Mouse (Mus musculus): Measurements from ENCODE around the gene Dnajc1. TPM values are rescaled to one million over a fixed set of nuclear protein-coding genes. Genes with fewer than 3 reads are reported as not detected.
A peak's percentile ranks its signal among the peaks of the same experiment; 100 is the strongest.

Gene Dnajc1
- polyA plus RNA-seq, 1 experiment from 2014 or later = 34.8 TPM

DNA sequence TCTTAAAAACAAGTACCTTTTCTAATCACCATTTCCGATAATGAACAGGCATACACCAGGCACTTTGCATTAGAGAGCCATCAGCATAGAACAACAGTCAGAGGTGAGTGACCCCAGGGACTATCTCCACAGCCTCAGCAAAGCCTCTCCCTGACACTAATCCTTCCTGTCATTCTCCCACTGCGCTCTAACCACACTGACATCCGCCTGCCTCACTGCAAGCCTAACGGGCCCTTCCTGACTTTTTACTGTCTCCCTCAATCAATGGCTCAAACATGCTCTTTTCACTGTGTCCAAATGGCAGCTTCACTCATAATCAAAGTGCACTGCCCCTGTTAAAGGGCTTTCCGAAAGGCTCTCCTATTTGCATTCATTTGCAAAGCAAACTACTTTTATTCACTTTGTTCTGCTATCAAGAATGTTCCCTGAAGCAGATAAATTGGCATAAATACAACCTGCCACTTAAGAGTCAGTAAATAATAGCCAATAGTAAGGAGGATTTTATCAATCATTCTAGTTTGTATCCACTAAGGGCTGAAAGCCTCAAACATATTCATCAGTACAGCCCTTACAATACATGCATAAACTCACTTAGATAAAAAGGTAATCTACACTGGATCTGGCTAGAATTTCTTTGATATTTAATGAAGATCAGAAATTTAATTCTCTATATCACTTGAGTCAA, 159.6 kb downstream of the Dnajc1 start:
- Histone ChIP-seq H3K27me3 (ENCODE audit: insufficient read depth, low read length) (no peaks in the 10 kb centered on the region), H3K4me3 (ENCODE audit: low read length) (no peak overlapping the region), H3K36me3 (ENCODE audit: insufficient read depth, low read length) (no peaks in the 10 kb centered on the region), H3K4me2 (replicated peaks; ENCODE audit: low read depth, low read length) (no peak overlapping the region), H3K27ac (ENCODE audit: low read length) (no peak overlapping the region), H3K9ac (replicated peaks; ENCODE audit: low read length) (no peak overlapping the region), H3K9me3 (ENCODE audit: low read length) (no peaks in the 10 kb centered on the region), H3K4me1 (ENCODE audit: insufficient read depth, low read length) (peaks cover 7% of the 10 kb centered on the region; the same call in 1 of the 2 replicates)
- WGBS = 29% methylated on average over 5 of the region's 5 CpGs
- no peak for ATAC-seq (ENCODE audit: low FRiP score, low TSS enrichment)

GRCm38 (mm10) chr2:18231143-18231542, 161.5 kb downstream of the Dnajc1 start:
- Histone ChIP-seq H3K4me2 (replicated peaks; ENCODE audit: low read depth, low read length) (no peak overlapping the region), H3K27me3 (ENCODE audit: insufficient read depth, low read length) (no peaks in the 10 kb centered on the region), H3K4me1 (ENCODE audit: insufficient read depth, low read length) (peaks cover 7% of the 10 kb centered on the region; the same call in 1 of the 2 replicates), H3K9ac (replicated peaks; ENCODE audit: low read length) (no peak overlapping the region), H3K36me3 (ENCODE audit: insufficient read depth, low read length) (no peaks in the 10 kb centered on the region), H3K9me3 (ENCODE audit: low read length) (no peaks in the 10 kb centered on the region), H3K4me3 (ENCODE audit: low read length) (no peak overlapping the region), H3K27ac (ENCODE audit: low read length) (no peak overlapping the region)
- WGBS = 44% methylated on average over 4 of the region's 4 CpGs
- ATAC-seq (ENCODE audit: low FRiP score, low TSS enrichment) = peak; percentile 54; the same call in 1 of the 2 replicates

GRCm38 (mm10) chr2:18229279-18229678, 163.4 kb downstream of the Dnajc1 start:
- Histone ChIP-seq H3K9ac (replicated peaks; ENCODE audit: low read length) (no peak overlapping the region), H3K36me3 (ENCODE audit: insufficient read depth, low read length) (no peaks in the 10 kb centered on the region), H3K4me3 (ENCODE audit: low read length) (no peak overlapping the region), H3K27ac (ENCODE audit: low read length) (peak overlapping the region; percentile 28; the same call in 1 of the 2 replicates), H3K9me3 (ENCODE audit: low read length) (no peaks in the 10 kb centered on the region), H3K27me3 (ENCODE audit: insufficient read depth, low read length) (no peaks in the 10 kb centered on the region), H3K4me2 (replicated peaks; ENCODE audit: low read depth, low read length) (no peak overlapping the region), H3K4me1 (ENCODE audit: insufficient read depth, low read length) (peaks cover 7% of the 10 kb centered on the region; the same call in 1 of the 2 replicates)
- 7% methylated on average over 2 of the region's 2 CpGs for WGBS
- ATAC-seq (ENCODE audit: low FRiP score, low TSS enrichment) = 0 out of 2 replicates have a peak, but pooled peaks have one; percentile 35

GRCm38 (mm10) chr2:18228486-18229062, 164.1 kb downstream of the Dnajc1 start:
- H3K27ac ChIP-seq (ENCODE audit: low read length) = no peak overlapping the region
- no peak overlapping the region for H3K4me3 ChIP-seq (ENCODE audit: low read length)
- no peaks in the 10 kb centered on the region for H3K27me3 ChIP-seq (ENCODE audit: insufficient read depth, low read length)
- WGBS = 30% methylated on average over 8 of the region's 8 CpGs
- no peaks in the 10 kb centered on the region for H3K36me3 ChIP-seq (ENCODE audit: insufficient read depth, low read length)
- H3K4me2 ChIP-seq (replicated peaks; ENCODE audit: low read depth, low read length) = no peak overlapping the region
- H3K9ac ChIP-seq (replicated peaks; ENCODE audit: low read length) = no peak overlapping the region
- H3K4me1 ChIP-seq (ENCODE audit: insufficient read depth, low read length) = peaks cover 7% of the 10 kb centered on the region; the same call in 1 of the 2 replicates
- ATAC-seq (ENCODE audit: low FRiP score, low TSS enrichment) = peak; percentile 65; the same call in 1 of the 2 replicates
- H3K9me3 ChIP-seq (ENCODE audit: low read length) = no peaks in the 10 kb centered on the region

DNA sequence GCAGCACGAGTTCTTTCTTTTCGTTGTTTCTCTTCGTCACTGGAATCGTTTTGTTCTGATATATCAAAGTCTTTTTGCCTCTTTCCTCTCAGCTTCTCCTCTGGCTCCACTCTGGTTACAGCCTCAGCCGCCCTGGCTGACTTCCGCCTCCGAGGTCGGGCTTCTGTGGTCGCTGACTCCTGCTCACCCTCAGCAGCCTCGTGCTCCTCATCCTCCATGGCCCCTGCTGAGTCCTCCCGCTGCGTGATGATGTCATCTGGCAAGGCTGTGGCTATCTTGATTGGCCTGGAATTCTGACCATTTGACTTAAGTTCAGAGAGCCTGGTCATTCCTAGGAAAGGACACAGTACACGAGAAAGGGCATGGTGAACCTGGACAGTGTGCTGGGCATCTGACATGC, 173.1 kb downstream of the Dnajc1 start:
- ATAC-seq (ENCODE audit: low FRiP score, low TSS enrichment) = no peak
- Histone ChIP-seq H3K36me3 (ENCODE audit: insufficient read depth, low read length) (peaks cover 39% of the 10 kb centered on the region), H3K4me2 (replicated peaks; ENCODE audit: low read depth, low read length) (no peak overlapping the region), H3K9me3 (ENCODE audit: low read length) (no peaks in the 10 kb centered on the region), H3K27ac (ENCODE audit: low read length) (no peak overlapping the region), H3K27me3 (ENCODE audit: insufficient read depth, low read length) (no peaks in the 10 kb centered on the region), H3K9ac (replicated peaks; ENCODE audit: low read length) (no peak overlapping the region), H3K4me1 (ENCODE audit: insufficient read depth, low read length) (peaks cover 9% of the 10 kb centered on the region; the same call in 1 of the 2 replicates), H3K4me3 (ENCODE audit: low read length) (no peak overlapping the region)
- 63% methylated on average over 13 of the region's 13 CpGs for WGBS

DNA sequence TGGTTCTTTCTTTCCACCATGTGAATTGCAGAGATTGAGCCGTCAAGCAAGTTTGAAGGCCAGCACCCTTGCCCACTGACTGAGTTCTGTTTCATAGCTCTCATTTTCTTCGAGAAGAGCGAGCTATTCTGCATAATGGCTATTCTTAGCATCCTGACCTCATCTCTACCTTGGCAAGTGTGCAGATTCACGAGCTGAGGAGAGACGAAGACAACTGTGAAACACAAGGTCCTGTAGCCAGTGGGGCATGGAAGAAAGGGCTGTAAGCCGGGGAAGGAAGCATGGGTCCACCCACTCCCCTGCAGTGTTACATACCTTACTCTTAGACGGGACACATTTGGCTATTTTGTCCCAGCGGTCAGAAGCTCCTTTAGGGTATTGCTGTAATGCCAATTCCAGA, 173.5 kb downstream of the Dnajc1 start:
- peaks cover 44% of the 10 kb centered on the region for H3K36me3 ChIP-seq (ENCODE audit: insufficient read depth, low read length)

DNA sequence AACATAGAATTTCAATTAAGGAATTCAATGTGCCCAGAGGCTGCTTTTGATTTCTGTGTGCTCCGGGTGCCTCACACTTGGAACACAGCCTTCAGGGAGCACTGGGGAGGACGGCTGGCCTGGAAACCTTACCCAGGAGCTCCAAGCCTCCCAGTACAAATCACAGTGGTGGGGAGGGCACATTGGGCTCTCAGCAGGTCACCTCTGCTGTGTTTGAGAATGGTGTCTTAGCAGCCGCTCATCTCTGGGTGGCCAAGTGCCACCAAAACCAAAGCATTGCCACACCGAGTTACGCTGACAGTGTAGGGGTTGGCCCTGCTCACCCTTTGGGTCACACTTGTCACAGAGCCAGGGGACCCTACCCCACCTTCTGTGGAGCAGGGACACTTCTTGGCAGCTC, 174.1 kb downstream of the Dnajc1 start:
- Histone ChIP-seq H3K36me3 (ENCODE audit: insufficient read depth, low read length) (peaks cover 48% of the 10 kb centered on the region), H3K9me3 (ENCODE audit: low read length) (no peaks in the 10 kb centered on the region), H3K4me2 (replicated peaks; ENCODE audit: low read depth, low read length) (no peak overlapping the region), H3K27me3 (ENCODE audit: insufficient read depth, low read length) (no peaks in the 10 kb centered on the region), H3K4me1 (ENCODE audit: insufficient read depth, low read length) (peaks cover 9% of the 10 kb centered on the region; the same call in 1 of the 2 replicates), H3K27ac (ENCODE audit: low read length) (0 out of 2 replicates have a peak overlapping the region, but pooled peaks have one; percentile 28), H3K9ac (replicated peaks; ENCODE audit: low read length) (no peak overlapping the region), H3K4me3 (ENCODE audit: low read length) (no peak overlapping the region)
- 0 out of 2 replicates have a peak, but pooled peaks have one; percentile 31 for ATAC-seq (ENCODE audit: low FRiP score, low TSS enrichment)
- WGBS = 55% methylated on average over 5 of the region's 5 CpGs

More for the DNA sequence above, 173.5 kb downstream of the Dnajc1 start:
- H3K4me3 ChIP-seq (ENCODE audit: low read length) = no peak overlapping the region
- H3K4me2 ChIP-seq (replicated peaks; ENCODE audit: low read depth, low read length) = no peak overlapping the region
- H3K9me3 ChIP-seq (ENCODE audit: low read length) = no peaks in the 10 kb centered on the region
- no peak for ATAC-seq (ENCODE audit: low FRiP score, low TSS enrichment)
- 54% methylated on average over 8 of the region's 8 CpGs for WGBS
- H3K4me1 ChIP-seq (ENCODE audit: insufficient read depth, low read length) = peaks cover 9% of the 10 kb centered on the region; the same call in 1 of the 2 replicates
- no peak overlapping the region for H3K9ac ChIP-seq (replicated peaks; ENCODE audit: low read length)
- no peaks in the 10 kb centered on the region for H3K27me3 ChIP-seq (ENCODE audit: insufficient read depth, low read length)
- no peak overlapping the region for H3K27ac ChIP-seq (ENCODE audit: low read length)

DNA sequence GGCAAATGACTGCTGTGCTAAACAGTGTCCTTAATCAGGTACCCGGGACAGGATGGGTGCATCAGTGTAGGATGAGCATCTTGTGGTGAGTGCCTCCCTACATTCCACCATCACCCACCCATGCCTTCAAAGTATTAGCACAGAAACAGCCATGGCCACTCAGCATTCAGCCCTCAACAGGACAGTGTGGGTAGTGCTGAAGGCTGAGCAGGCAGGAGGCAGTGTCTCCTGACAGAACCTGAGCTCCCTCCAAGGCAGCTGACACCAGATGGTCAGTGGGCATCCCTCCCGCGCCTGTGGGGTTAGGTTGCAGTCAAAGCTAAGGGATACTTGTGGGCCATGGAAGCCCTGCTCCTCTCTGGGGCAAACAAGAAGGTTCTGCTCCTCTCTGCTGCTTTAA, 174.8 kb downstream of the Dnajc1 start:
- no peaks in the 10 kb centered on the region for H3K27me3 ChIP-seq (ENCODE audit: insufficient read depth, low read length)
- 42% methylated on average over 3 of the region's 3 CpGs for WGBS
- H3K27ac ChIP-seq (ENCODE audit: low read length) = 0 out of 2 replicates have a peak overlapping the region, but pooled peaks have one; percentile 28
- ATAC-seq (ENCODE audit: low FRiP score, low TSS enrichment) = peak; percentile 87
- H3K36me3 ChIP-seq (ENCODE audit: insufficient read depth, low read length) = peaks cover 51% of the 10 kb centered on the region
- no peak overlapping the region for H3K9ac ChIP-seq (replicated peaks; ENCODE audit: low read length)
- H3K4me2 ChIP-seq (replicated peaks; ENCODE audit: low read depth, low read length) = no peak overlapping the region
- H3K9me3 ChIP-seq (ENCODE audit: low read length) = no peaks in the 10 kb centered on the region
- peaks cover 9% of the 10 kb centered on the region; the same call in 1 of the 2 replicates for H3K4me1 ChIP-seq (ENCODE audit: insufficient read depth, low read length)
- H3K4me3 ChIP-seq (ENCODE audit: low read length) = no peak overlapping the region

GRCm38 (mm10) chr2:18214031-18214430, 178.6 kb downstream of the Dnajc1 start:
- no peak overlapping the region for H3K4me2 ChIP-seq (replicated peaks; ENCODE audit: low read depth, low read length)
- H3K4me1 ChIP-seq (ENCODE audit: insufficient read depth, low read length) = peaks cover 9% of the 10 kb centered on the region; the same call in 1 of the 2 replicates
- no peak overlapping the region for H3K4me3 ChIP-seq (ENCODE audit: low read length)
- no peaks in the 10 kb centered on the region for H3K9me3 ChIP-seq (ENCODE audit: low read length)
- H3K9ac ChIP-seq (replicated peaks; ENCODE audit: low read length) = no peak overlapping the region
- no peak overlapping the region for H3K27ac ChIP-seq (ENCODE audit: low read length)
- 83% methylated on average over 2 of the region's 2 CpGs for WGBS
- peaks cover 63% of the 10 kb centered on the region for H3K36me3 ChIP-seq (ENCODE audit: insufficient read depth, low read length)
- ATAC-seq (ENCODE audit: low FRiP score, low TSS enrichment) = no peak
- no peaks in the 10 kb centered on the region for H3K27me3 ChIP-seq (ENCODE audit: insufficient read depth, low read length)

DNA sequence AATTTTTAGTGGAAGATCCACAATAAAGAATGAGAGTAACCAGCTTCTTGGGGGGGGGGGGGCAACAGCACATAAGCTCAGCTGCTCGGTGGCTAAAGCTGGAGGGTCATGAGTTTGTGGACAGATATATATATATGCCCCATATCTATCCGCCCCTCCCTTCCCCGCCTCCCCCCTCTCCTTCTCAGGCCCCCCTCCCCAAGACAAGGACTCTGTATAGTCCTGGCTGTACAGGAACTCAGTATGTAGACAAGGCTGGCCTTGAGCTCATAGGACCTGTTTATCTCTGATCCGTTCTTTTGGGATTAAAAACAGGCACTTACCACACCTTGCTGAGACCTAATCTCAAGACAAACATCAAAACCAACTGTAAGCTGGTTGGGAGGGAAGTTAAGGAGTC, 182.7 kb downstream of the Dnajc1 start:
- ATAC-seq (ENCODE audit: low FRiP score, low TSS enrichment) = no peak
- Histone ChIP-seq H3K9ac (replicated peaks; ENCODE audit: low read length) (no peak overlapping the region), H3K4me3 (ENCODE audit: low read length) (no peak overlapping the region), H3K4me1 (ENCODE audit: insufficient read depth, low read length) (no peaks in the 10 kb centered on the region), H3K27ac (ENCODE audit: low read length) (no peak overlapping the region), H3K9me3 (ENCODE audit: low read length) (no peaks in the 10 kb centered on the region), H3K27me3 (ENCODE audit: insufficient read depth, low read length) (no peaks in the 10 kb centered on the region), H3K4me2 (replicated peaks; ENCODE audit: low read depth, low read length) (no peak overlapping the region), H3K36me3 (ENCODE audit: insufficient read depth, low read length) (peaks cover 71% of the 10 kb centered on the region)
- WGBS = 89% methylated on average over 4 of the region's 4 CpGs
